Mouse (Mus musculus): ENCODE results near the gene Ccdc63. TPM values are rescaled to one million over a fixed set of nuclear protein-coding genes. Genes with fewer than 3 reads are reported as not detected.
"Not testable (repeated sequence)": the region's sequence is repeated elsewhere in the genome, so short reads cannot be mapped to it uniquely, and the experiment has no call there.

Gene Ccdc63
- total RNA-seq, 1 experiment = 2.2 TPM

DNA sequence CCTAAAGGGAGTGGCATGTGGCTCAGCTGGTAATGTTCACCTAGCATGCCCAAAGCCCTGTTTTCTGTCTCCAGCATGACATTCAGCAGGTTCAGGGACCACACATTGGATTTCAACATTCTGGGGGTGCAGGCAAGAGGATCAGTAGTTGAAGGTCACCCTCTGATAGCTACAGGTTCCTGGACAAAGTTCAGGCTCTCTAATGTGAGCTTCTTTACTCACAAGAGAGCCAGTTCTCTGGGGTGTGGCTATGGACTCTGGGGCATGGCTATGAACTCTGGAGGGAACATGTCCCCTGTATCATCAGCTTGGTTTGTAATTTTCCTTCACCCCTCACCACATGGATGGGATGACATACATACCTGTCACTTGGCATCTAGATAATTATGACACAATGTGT is 15.0 kb upstream of the Ccdc63 start:
- Histone ChIP-seq H3K9ac (ENCODE audit: insufficient read depth, low read depth, low read length, poor library complexity, severe bottlenecking) (no peak overlapping the region), H3K36me3 (ENCODE audit: control insufficient read depth, insufficient read depth, low read length, poor library complexity, severe bottlenecking) (peaks cover 5% of the 10 kb centered on the region; the same call in 1 of the 2 replicates), H3K9me3 (ENCODE audit: control insufficient read depth, insufficient read depth, low read depth, low read length) (no peaks in the 10 kb centered on the region), H3K4me3 (ENCODE audit: insufficient read depth in 1 of 2, low read depth in 1 of 2, low read length in 2 of 2, poor library complexity in 1 of 2, severe bottlenecking in 1 of 2) (no peak overlapping the region), H3K27ac (ENCODE audit: insufficient read depth, low read depth, low read length, poor library complexity, severe bottlenecking) (no peak overlapping the region), H3K4me1 (ENCODE audit: control insufficient read depth in 2 of 2, insufficient read depth in 2 of 2, low read length in 2 of 2, poor library complexity in 1 of 2) (peaks cover 13 to 32% of the 10 kb centered on the region in 2 experiments)
- TF ChIP-seq ZNF384 (IDR thresholded peaks at IDR 0.05; ENCODE audit: low read depth, low read length) (no peak), ZC3H11A (IDR thresholded peaks at IDR 0.05; ENCODE audit: borderline replicate concordance, low read depth, low read length) (no peak), CHD2 (IDR thresholded peaks at IDR 0.05; ENCODE audit: low read depth, low read length) (no peak), HCFC1 (IDR thresholded peaks at IDR 0.05; ENCODE audit: borderline replicate concordance, insufficient read depth, low read length) (no peak), MAFK (IDR thresholded peaks at IDR 0.05; ENCODE audit: insufficient read depth, low read depth, low read length) (no peak)
- DNase-seq (ENCODE audit: low read depth, low spot score) = no peak
- in situ Hi-C loops (cut with MboI; ENCODE audit: low sequenced_read_pairs in 2 of 2, unreplicated experiment in 2 of 2) = no loop called here

DNA sequence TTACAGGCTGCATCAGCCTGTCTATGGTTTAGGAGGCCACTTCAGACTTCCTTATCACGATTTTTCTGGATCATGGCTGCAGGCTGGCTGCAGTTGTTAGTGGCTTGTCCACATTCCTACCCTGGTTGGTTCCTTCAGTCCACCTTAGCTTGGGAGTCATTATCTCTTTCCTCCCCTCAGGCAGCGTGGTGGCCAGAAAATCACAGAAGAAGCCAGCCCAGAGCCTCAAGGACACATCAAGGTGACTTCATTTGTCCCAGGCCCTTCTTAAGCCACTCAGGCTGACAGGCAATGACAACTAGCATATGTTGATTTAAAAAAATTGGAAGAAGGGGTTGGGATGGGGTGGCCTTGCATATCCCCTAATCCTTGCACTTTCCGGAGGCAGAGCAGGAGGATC is 14.2 kb upstream of the Ccdc63 start:
- no peak overlapping the region for H3K4me3 ChIP-seq (ENCODE audit: insufficient read depth in 1 of 2, low read depth in 1 of 2, low read length in 2 of 2, poor library complexity in 1 of 2, severe bottlenecking in 1 of 2)
- no peaks in the 10 kb centered on the region for H3K9me3 ChIP-seq (ENCODE audit: control insufficient read depth, insufficient read depth, low read depth, low read length)
- in situ Hi-C loops (cut with MboI; ENCODE audit: low sequenced_read_pairs in 2 of 2, unreplicated experiment in 2 of 2) = no loop called here
- H3K27ac ChIP-seq (ENCODE audit: insufficient read depth, low read depth, low read length, poor library complexity, severe bottlenecking) = peak overlapping the region; percentile 44; the same call in 1 of the 2 replicates
- H3K4me1 ChIP-seq (ENCODE audit: control insufficient read depth in 2 of 2, insufficient read depth in 2 of 2, low read length in 2 of 2, poor library complexity in 1 of 2) = peaks cover 13 to 32% of the 10 kb centered on the region in 2 experiments
- H3K36me3 ChIP-seq (ENCODE audit: control insufficient read depth, insufficient read depth, low read length, poor library complexity, severe bottlenecking) = peaks cover 3% of the 10 kb centered on the region; the same call in 1 of the 2 replicates
- DNase-seq (ENCODE audit: low read depth, low spot score) = no peak
- H3K9ac ChIP-seq (ENCODE audit: insufficient read depth, low read depth, low read length, poor library complexity, severe bottlenecking) = no peak overlapping the region
- TF ChIP-seq ZNF384 (IDR thresholded peaks at IDR 0.05; ENCODE audit: low read depth, low read length) (no peak), CHD2 (IDR thresholded peaks at IDR 0.05; ENCODE audit: low read depth, low read length) (no peak), ZC3H11A (IDR thresholded peaks at IDR 0.05; ENCODE audit: borderline replicate concordance, low read depth, low read length) (no peak), HCFC1 (IDR thresholded peaks at IDR 0.05; ENCODE audit: borderline replicate concordance, insufficient read depth, low read length) (no peak), MAFK (IDR thresholded peaks at IDR 0.05; ENCODE audit: insufficient read depth, low read depth, low read length) (no peak)

DNA sequence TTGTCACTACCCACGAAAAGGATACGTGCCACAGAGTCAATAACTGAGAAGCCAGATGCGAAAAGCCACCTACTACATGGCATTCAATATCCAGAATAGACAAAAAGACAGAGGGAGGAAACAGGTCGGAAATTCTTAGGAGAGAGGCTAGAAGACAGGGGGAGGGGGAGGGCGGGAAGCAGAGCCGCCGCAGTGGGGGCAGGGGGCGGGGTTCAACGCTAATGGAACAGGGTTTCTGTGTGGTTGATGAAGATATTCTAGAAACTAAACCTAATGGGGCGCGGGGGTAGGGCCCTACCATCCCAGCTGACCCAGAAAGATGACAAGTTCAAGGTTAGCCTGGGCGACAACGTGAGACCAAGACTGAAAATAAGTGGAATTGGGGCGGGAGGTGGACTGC is 13.4 kb upstream of the Ccdc63 start:
- H3K9ac ChIP-seq (ENCODE audit: insufficient read depth, low read depth, low read length, poor library complexity, severe bottlenecking) = no peak overlapping the region
- in situ Hi-C loops (cut with MboI; ENCODE audit: low sequenced_read_pairs in 2 of 2, unreplicated experiment in 2 of 2) = no loop called here

DNA sequence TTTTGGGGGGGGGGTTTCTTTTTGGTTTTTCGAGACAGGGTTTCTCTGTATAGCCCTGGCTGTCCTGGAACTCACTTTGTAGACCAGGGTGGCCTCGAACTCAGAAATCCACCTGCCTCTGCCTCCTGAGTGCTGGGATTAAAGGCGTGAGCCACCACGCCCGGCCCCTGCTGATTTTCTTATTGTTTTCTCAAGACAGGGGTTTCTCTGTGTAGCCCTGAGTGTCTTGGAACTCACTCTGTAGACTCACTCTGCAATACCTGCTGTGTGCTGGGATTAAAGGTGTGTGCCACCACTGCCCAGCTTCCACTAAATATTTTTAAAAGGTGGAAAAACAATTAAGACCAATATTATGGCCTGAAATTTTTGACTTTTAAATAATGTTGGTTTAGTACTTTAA is 11.9 kb upstream of the Ccdc63 start:
- H3K36me3 ChIP-seq (ENCODE audit: control insufficient read depth, insufficient read depth, low read length, poor library complexity, severe bottlenecking) = not testable (repeated sequence)

More for the DNA sequence above, 13.4 kb upstream of the Ccdc63 start:
- H3K9me3 ChIP-seq (ENCODE audit: control insufficient read depth, insufficient read depth, low read depth, low read length) = no peaks in the 10 kb centered on the region
- peak overlapping the region; percentile 42; the same call in 1 of the 2 replicates for H3K27ac ChIP-seq (ENCODE audit: insufficient read depth, low read depth, low read length, poor library complexity, severe bottlenecking)
- peaks cover 11 to 33% of the 10 kb centered on the region in 2 experiments for H3K4me1 ChIP-seq (ENCODE audit: control insufficient read depth in 2 of 2, insufficient read depth in 2 of 2, low read length in 2 of 2, poor library complexity in 1 of 2)
- no peak for DNase-seq (ENCODE audit: low read depth, low spot score)
- TF ChIP-seq ZNF384 (IDR thresholded peaks at IDR 0.05; ENCODE audit: low read depth, low read length) (no peak), CHD2 (IDR thresholded peaks at IDR 0.05; ENCODE audit: low read depth, low read length) (no peak), ZC3H11A (IDR thresholded peaks at IDR 0.05; ENCODE audit: borderline replicate concordance, low read depth, low read length) (no peak), HCFC1 (IDR thresholded peaks at IDR 0.05; ENCODE audit: borderline replicate concordance, insufficient read depth, low read length) (no peak), MAFK (IDR thresholded peaks at IDR 0.05; ENCODE audit: insufficient read depth, low read depth, low read length) (no peak)
- H3K36me3 ChIP-seq (ENCODE audit: control insufficient read depth, insufficient read depth, low read length, poor library complexity, severe bottlenecking) = no peaks in the 10 kb centered on the region
- no peak overlapping the region for H3K4me3 ChIP-seq (ENCODE audit: insufficient read depth in 1 of 2, low read depth in 1 of 2, low read length in 2 of 2, poor library complexity in 1 of 2, severe bottlenecking in 1 of 2)

DNA sequence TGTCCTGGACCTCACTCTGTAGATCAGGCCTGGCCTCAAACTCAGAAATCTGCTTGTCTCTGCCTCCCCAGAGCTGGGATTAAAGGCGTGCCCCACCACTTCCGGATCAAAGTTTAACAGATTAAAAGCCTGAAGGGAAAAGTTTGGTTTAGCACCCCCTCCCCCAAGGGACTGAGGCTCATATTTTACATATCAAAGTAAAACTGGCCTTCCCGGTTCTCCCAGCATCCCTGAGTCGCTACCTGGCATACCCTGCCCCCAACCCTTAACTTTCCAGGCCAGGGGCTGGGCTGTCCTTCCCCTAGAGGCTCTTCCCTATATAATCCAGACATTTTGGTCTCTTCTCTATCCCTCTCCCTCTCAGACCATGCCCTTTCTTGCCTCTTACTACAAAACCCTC is 8.6 kb upstream of the Ccdc63 start:
- Histone ChIP-seq H3K36me3 (ENCODE audit: control insufficient read depth, insufficient read depth, low read length, poor library complexity, severe bottlenecking) (no peaks in the 10 kb centered on the region), H3K9ac (ENCODE audit: insufficient read depth, low read depth, low read length, poor library complexity, severe bottlenecking) (no peak overlapping the region), H3K9me3 (ENCODE audit: control insufficient read depth, insufficient read depth, low read depth, low read length) (no peaks in the 10 kb centered on the region), H3K27ac (ENCODE audit: insufficient read depth, low read depth, low read length, poor library complexity, severe bottlenecking) (peak overlapping the region; percentile 74; the same call in 1 of the 2 replicates), H3K4me1 (ENCODE audit: control insufficient read depth in 2 of 2, insufficient read depth in 2 of 2, low read length in 2 of 2, poor library complexity in 1 of 2) (peaks cover 4 to 15% of the 10 kb centered on the region in 2 experiments), H3K4me3 (ENCODE audit: insufficient read depth in 1 of 2, low read depth in 1 of 2, low read length in 2 of 2, poor library complexity in 1 of 2, severe bottlenecking in 1 of 2) (no peak overlapping the region)
- DNase-seq (ENCODE audit: low read depth, low spot score) = no peak
- in situ Hi-C loops (cut with MboI; ENCODE audit: low sequenced_read_pairs in 2 of 2, unreplicated experiment in 2 of 2) = no loop called here
- TF ChIP-seq HCFC1 (IDR thresholded peaks at IDR 0.05; ENCODE audit: borderline replicate concordance, insufficient read depth, low read length) = no peak
- no peak for TF ChIP-seq CHD2 (IDR thresholded peaks at IDR 0.05; ENCODE audit: low read depth, low read length)
- no peak for TF ChIP-seq MAFK (IDR thresholded peaks at IDR 0.05; ENCODE audit: insufficient read depth, low read depth, low read length)
- no peak for TF ChIP-seq ZNF384 (IDR thresholded peaks at IDR 0.05; ENCODE audit: low read depth, low read length)
- no peak for TF ChIP-seq ZC3H11A (IDR thresholded peaks at IDR 0.05; ENCODE audit: borderline replicate concordance, low read depth, low read length)

More for the DNA sequence above, 11.9 kb upstream of the Ccdc63 start:
- DNase-seq (ENCODE audit: low read depth, low spot score); in situ Hi-C loops (cut with MboI; ENCODE audit: low sequenced_read_pairs in 2 of 2, unreplicated experiment in 2 of 2); H3K9ac ChIP-seq (ENCODE audit: insufficient read depth, low read depth, low read length, poor library complexity, severe bottlenecking); H3K9me3 ChIP-seq (ENCODE audit: control insufficient read depth, insufficient read depth, low read depth, low read length); H3K27ac ChIP-seq (ENCODE audit: insufficient read depth, low read depth, low read length, poor library complexity, severe bottlenecking); H3K4me3 ChIP-seq (ENCODE audit: insufficient read depth in 1 of 2, low read depth in 1 of 2, low read length in 2 of 2, poor library complexity in 1 of 2, severe bottlenecking in 1 of 2): not testable (repeated sequence)
- peaks cover 11 to 37% of the 10 kb centered on the region in 2 experiments for H3K4me1 ChIP-seq (ENCODE audit: control insufficient read depth in 2 of 2, insufficient read depth in 2 of 2, low read length in 2 of 2, poor library complexity in 1 of 2)
